Mouse (Mus musculus): ENCODE results near the gene Nlgn1. TPM values are rescaled to one million over a fixed set of nuclear protein-coding genes. Genes with fewer than 3 reads are reported as not detected.

The Nlgn1 gene
- polyA plus RNA-seq, 1 experiment from 2014 or later = not detected

DNA sequence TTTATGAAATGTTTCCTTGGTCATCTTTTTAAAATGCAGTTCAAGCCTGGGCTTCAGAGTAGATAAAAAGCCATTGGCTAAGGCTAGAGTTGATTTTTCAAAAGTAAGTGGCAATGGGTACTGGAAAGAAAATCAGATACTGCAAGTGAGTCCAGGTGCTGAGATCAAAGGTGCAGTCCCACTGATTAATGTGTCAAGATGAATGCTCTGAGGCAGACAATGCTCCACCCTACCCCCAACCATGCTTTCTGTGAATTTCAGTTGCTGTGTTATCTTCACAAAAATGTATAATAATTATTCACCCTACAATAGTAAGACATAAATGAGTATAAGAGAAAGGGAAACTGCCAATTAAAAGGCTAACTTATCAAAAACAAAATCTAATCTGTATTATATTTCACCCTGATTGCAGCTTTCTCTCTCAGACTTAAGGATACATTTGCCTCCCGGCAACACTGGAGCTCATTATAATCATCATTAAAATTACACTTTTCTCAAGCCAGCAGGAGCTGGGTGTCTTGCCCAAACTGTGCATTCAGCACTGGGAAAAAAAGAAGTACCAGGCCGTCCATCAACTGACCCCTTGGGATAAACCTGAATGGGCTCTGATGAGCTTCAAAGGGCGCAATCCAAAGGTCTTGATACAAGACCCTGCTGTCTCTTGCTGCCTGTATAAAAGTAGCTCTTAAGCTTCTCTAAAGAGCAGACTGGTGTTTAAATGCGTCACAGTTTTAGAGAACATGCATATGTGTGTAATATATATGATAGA, 320.8 kb downstream of the Nlgn1 start:
- Histone ChIP-seq H3K9ac (replicated peaks) (no peak overlapping the region), H3K9me3 (ENCODE audit: low read length) (no peaks in the 10 kb centered on the region), H3K27me3 (ENCODE audit: insufficient read depth, low read length) (no peaks in the 10 kb centered on the region), H3K4me2 (ENCODE audit: low read depth, low read length) (no peak overlapping the region), H3K4me1 (ENCODE audit: insufficient read depth) (no peaks in the 10 kb centered on the region), H3K27ac (ENCODE audit: low read depth) (no peak overlapping the region), H3K36me3 (replicated peaks; ENCODE audit: insufficient read depth, low read length) (no peaks in the 10 kb centered on the region), H3K4me3 (ENCODE audit: low read depth, low read length) (no peak overlapping the region)
- ATAC-seq = no peak
- TF ChIP-seq EP300 (IDR thresholded peaks at IDR 0.05; ENCODE audit: low read depth) (no peak), CTCF (IDR thresholded peaks at IDR 0.05; ENCODE audit: low read depth) (no peak)
- no peak for DNase-seq
- 70% methylated on average over 4 of the region's 4 CpGs for WGBS (ENCODE audit: insufficient replicate concordance)

GRCm38 (mm10) chr3:26002863-26003608, 329.2 kb downstream of the Nlgn1 start:
- Histone ChIP-seq H3K4me3 (ENCODE audit: low read depth, low read length) (no peak overlapping the region), H3K4me2 (ENCODE audit: low read depth, low read length) (no peak overlapping the region), H3K27me3 (ENCODE audit: insufficient read depth, low read length) (no peaks in the 10 kb centered on the region), H3K27ac (ENCODE audit: low read depth) (no peak overlapping the region), H3K36me3 (replicated peaks; ENCODE audit: insufficient read depth, low read length) (no peaks in the 10 kb centered on the region), H3K9me3 (ENCODE audit: low read length) (no peaks in the 10 kb centered on the region), H3K4me1 (ENCODE audit: insufficient read depth) (no peaks in the 10 kb centered on the region), H3K9ac (replicated peaks) (no peak overlapping the region)
- no peak for DNase-seq
- WGBS (ENCODE audit: insufficient replicate concordance) = 77% methylated on average over 7 of the region's 7 CpGs
- ATAC-seq = no peak
- TF ChIP-seq CTCF (IDR thresholded peaks at IDR 0.05; ENCODE audit: low read depth) (no peak), EP300 (IDR thresholded peaks at IDR 0.05; ENCODE audit: low read depth) (no peak)

DNA sequence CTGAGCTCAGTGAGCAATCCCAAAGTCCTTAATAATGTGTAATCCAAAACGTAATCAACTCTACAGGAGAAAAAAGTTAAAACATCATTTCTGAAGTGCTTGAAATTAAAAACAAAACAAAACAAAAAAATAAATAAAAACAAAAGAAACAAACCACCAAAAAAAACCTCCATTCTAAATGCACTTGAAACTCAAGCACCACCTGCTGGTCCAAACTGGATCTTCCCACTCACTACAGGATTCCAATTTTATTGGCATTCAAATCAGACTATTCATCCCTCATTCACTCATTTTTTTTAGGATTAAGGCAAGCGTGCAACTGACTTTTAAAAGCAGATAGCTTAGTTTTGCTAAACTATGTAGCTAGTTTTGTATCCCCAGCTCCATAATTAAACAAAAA, 329.9 kb downstream of the Nlgn1 start:
- no peak for DNase-seq
- 34% methylated on average over 2 of the region's 2 CpGs for WGBS (ENCODE audit: insufficient replicate concordance)
- no peak overlapping the region for H3K27ac ChIP-seq (ENCODE audit: low read depth)

GRCm38 (mm10) chr3:25967546-25967945, 364.7 kb downstream of the Nlgn1 start:
- TF ChIP-seq EP300 (IDR thresholded peaks at IDR 0.05; ENCODE audit: low read depth) = no peak
- no peak for TF ChIP-seq CTCF (IDR thresholded peaks at IDR 0.05; ENCODE audit: low read depth)
- WGBS (ENCODE audit: insufficient replicate concordance) = 61% methylated on average over 2 of the region's 2 CpGs
- Histone ChIP-seq H3K4me2 (ENCODE audit: low read depth, low read length) (no peak overlapping the region), H3K36me3 (replicated peaks; ENCODE audit: insufficient read depth, low read length) (no peaks in the 10 kb centered on the region), H3K9ac (replicated peaks) (no peak overlapping the region), H3K4me1 (ENCODE audit: insufficient read depth) (no peaks in the 10 kb centered on the region), H3K27ac (ENCODE audit: low read depth) (no peak overlapping the region), H3K27me3 (ENCODE audit: insufficient read depth, low read length) (no peaks in the 10 kb centered on the region), H3K9me3 (ENCODE audit: low read length) (no peaks in the 10 kb centered on the region), H3K4me3 (ENCODE audit: low read depth, low read length) (no peak overlapping the region)
- DNase-seq = no peak
- no peak for ATAC-seq

More for the DNA sequence above, 329.9 kb downstream of the Nlgn1 start:
- Histone ChIP-seq H3K4me3 (ENCODE audit: low read depth, low read length) (no peak overlapping the region), H3K4me2 (ENCODE audit: low read depth, low read length) (no peak overlapping the region), H3K36me3 (replicated peaks; ENCODE audit: insufficient read depth, low read length) (no peaks in the 10 kb centered on the region), H3K27me3 (ENCODE audit: insufficient read depth, low read length) (no peaks in the 10 kb centered on the region), H3K9me3 (ENCODE audit: low read length) (no peaks in the 10 kb centered on the region), H3K4me1 (ENCODE audit: insufficient read depth) (no peaks in the 10 kb centered on the region), H3K9ac (replicated peaks) (no peak overlapping the region)
- no peak for ATAC-seq
- TF ChIP-seq CTCF (IDR thresholded peaks at IDR 0.05; ENCODE audit: low read depth) (no peak), EP300 (IDR thresholded peaks at IDR 0.05; ENCODE audit: low read depth) (no peak)

GRCm38 (mm10) chr3:25964237-25964636, 368.0 kb downstream of the Nlgn1 start:
- no peaks in the 10 kb centered on the region for H3K27me3 ChIP-seq (ENCODE audit: insufficient read depth, low read length)
- 80% methylated on average over 3 of the region's 3 CpGs for WGBS (ENCODE audit: insufficient replicate concordance)
- H3K36me3 ChIP-seq (replicated peaks; ENCODE audit: insufficient read depth, low read length) = no peaks in the 10 kb centered on the region
- H3K4me1 ChIP-seq (ENCODE audit: insufficient read depth) = no peaks in the 10 kb centered on the region
- H3K9me3 ChIP-seq (ENCODE audit: low read length) = no peaks in the 10 kb centered on the region
- TF ChIP-seq EP300 (IDR thresholded peaks at IDR 0.05; ENCODE audit: low read depth) (no peak), CTCF (IDR thresholded peaks at IDR 0.05; ENCODE audit: low read depth) (no peak)
- no peak overlapping the region for H3K27ac ChIP-seq (ENCODE audit: low read depth)
- no peak overlapping the region for H3K4me2 ChIP-seq (ENCODE audit: low read depth, low read length)
- no peak overlapping the region for H3K9ac ChIP-seq (replicated peaks)
- ATAC-seq = no peak
- no peak overlapping the region for H3K4me3 ChIP-seq (ENCODE audit: low read depth, low read length)
- DNase-seq = no peak

DNA sequence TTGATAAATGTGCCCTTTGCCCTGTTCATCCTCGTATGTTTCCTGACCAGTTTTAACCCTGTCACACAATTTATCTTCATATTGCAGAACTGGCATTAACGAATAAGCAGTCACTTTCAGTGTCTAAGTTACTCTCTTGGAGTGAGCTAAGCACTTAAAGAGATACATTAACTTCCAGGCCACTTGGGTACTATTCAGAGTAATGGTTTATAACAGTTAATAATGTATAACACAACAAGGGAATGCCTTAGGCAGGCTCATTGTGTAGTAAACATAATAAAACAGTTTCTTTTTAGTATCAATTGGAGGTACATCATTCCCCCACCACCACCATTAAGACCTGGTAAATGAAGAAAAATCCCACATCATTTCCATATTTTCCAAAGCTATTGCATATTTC, 368.7 kb downstream of the Nlgn1 start:
- H3K4me1 ChIP-seq (ENCODE audit: insufficient read depth) = no peaks in the 10 kb centered on the region
- H3K9me3 ChIP-seq (ENCODE audit: low read length) = no peaks in the 10 kb centered on the region
- H3K4me2 ChIP-seq (ENCODE audit: low read depth, low read length) = no peak overlapping the region
- H3K27me3 ChIP-seq (ENCODE audit: insufficient read depth, low read length) = no peaks in the 10 kb centered on the region
- DNase-seq = no peak
- no peak overlapping the region for H3K4me3 ChIP-seq (ENCODE audit: low read depth, low read length)
- no peaks in the 10 kb centered on the region for H3K36me3 ChIP-seq (replicated peaks; ENCODE audit: insufficient read depth, low read length)
- TF ChIP-seq EP300 (IDR thresholded peaks at IDR 0.05; ENCODE audit: low read depth) (no peak), CTCF (IDR thresholded peaks at IDR 0.05; ENCODE audit: low read depth) (no peak)
- ATAC-seq = no peak
- WGBS (ENCODE audit: insufficient replicate concordance) = 46% methylated on average over 2 of the region's 2 CpGs
- no peak overlapping the region for H3K9ac ChIP-seq (replicated peaks)
- H3K27ac ChIP-seq (ENCODE audit: low read depth) = no peak overlapping the region
